Mouse (Mus musculus) CD4-positive, CD25-positive, alpha-beta regulatory T cell, adult 4 months (primary cell): ENCODE data around the gene Ltk. TPM values are rescaled to one million over a fixed set of nuclear protein-coding genes. Genes with fewer than 3 reads are reported as not detected.
A peak's percentile ranks its signal among the peaks of the same experiment; 100 is the strongest.

Source experiments
- ATAC-seq: one replicate; pipeline ENCODE4 v1.8.0; 2017
- polyA plus RNA-seq, 2 experiments: library from polyadenylated mRNA; unstranded; fragments of 100-300 nt; shearing (Covaris generic); gene quantifications; one replicate each; pipeline ENCODE4 v1.2.1; 2017

Gene Ltk
- polyA plus RNA-seq = not detected

- ATAC-seq = no peak
Observed at GRCm38 (mm10) chr2:119760251-119760650, at the start of gene Ltk. Ltk (minus strand) TSS chr2:119760431.

- no peak for ATAC-seq
Observed at GRCm38 (mm10) chr2:119808881-119809280, 48.6 kb upstream of the Ltk start.

- no peak for ATAC-seq
Observed at GRCm38 (mm10) chr2:119808438-119808837, 48.2 kb upstream of the Ltk start.

- no peak for ATAC-seq
Observed at GRCm38 (mm10) chr2:119805536-119805935, 45.3 kb upstream of the Ltk start.

- no peak for ATAC-seq
Observed at GRCm38 (mm10) chr2:119804776-119805175, 44.5 kb upstream of the Ltk start.

- ATAC-seq = no peak
Observed at GRCm38 (mm10) chr2:119804275-119804628, 44.0 kb upstream of the Ltk start.

- ATAC-seq = no peak
Observed at GRCm38 (mm10) chr2:119803618-119804274, 43.5 kb upstream of the Ltk start.

- no peak for ATAC-seq
Observed at GRCm38 (mm10) chr2:119802767-119803617, 42.8 kb upstream of the Ltk start.

GRCm38 (mm10) chr2:119800876-119801846, 40.9 kb upstream of the Ltk start:
- ATAC-seq = no peak

GRCm38 (mm10) chr2:119799961-119800550, 39.8 kb upstream of the Ltk start:
- peak; percentile 65 for ATAC-seq

GRCm38 (mm10) chr2:119799181-119799960, 39.1 kb upstream of the Ltk start:
- peak; percentile 42 for ATAC-seq

- peak; percentile 43 for ATAC-seq
Observed at GRCm38 (mm10) chr2:119798246-119798927, 38.2 kb upstream of the Ltk start.

GRCm38 (mm10) chr2:119797279-119797783, 37.1 kb upstream of the Ltk start, which contains the start of gene Tyro3:
Tyro3 (plus strand) TSS chr2:119797733.
- ATAC-seq = no peak

- no peak for ATAC-seq
Observed at GRCm38 (mm10) chr2:119789996-119790395, 29.8 kb upstream of the Ltk start.

- ATAC-seq = peak; percentile 99
Observed at GRCm38 (mm10) chr2:119787206-119787883, 27.1 kb upstream of the Ltk start, which contains the start of gene Rpap1. Rpap1 (minus strand) TSS chr2:119787537.

- no peak for ATAC-seq
Observed at GRCm38 (mm10) chr2:119767246-119767645, 7.0 kb upstream of the Ltk start.

GRCm38 (mm10) chr2:119763924-119764323, 3.7 kb upstream of the Ltk start:
- no peak for ATAC-seq

GRCm38 (mm10) chr2:119762276-119762675, 2.0 kb upstream of the Ltk start:
- no peak for ATAC-seq

GRCm38 (mm10) chr2:119758844-119759835, 1.1 kb downstream of the Ltk start:
- ATAC-seq = peak; percentile 43
